Mouse (Mus musculus): Measurements from ENCODE around the gene Apobec1. TPM values are rescaled to one million over a fixed set of nuclear protein-coding genes. Genes with fewer than 3 reads are reported as not detected.
A peak's percentile ranks its signal among the peaks of the same experiment; 100 is the strongest.

The Apobec1 gene
- total and polyA plus RNA-seq, 3 experiments = 4.5 to 5.8 TPM; not detected in 1

DNA sequence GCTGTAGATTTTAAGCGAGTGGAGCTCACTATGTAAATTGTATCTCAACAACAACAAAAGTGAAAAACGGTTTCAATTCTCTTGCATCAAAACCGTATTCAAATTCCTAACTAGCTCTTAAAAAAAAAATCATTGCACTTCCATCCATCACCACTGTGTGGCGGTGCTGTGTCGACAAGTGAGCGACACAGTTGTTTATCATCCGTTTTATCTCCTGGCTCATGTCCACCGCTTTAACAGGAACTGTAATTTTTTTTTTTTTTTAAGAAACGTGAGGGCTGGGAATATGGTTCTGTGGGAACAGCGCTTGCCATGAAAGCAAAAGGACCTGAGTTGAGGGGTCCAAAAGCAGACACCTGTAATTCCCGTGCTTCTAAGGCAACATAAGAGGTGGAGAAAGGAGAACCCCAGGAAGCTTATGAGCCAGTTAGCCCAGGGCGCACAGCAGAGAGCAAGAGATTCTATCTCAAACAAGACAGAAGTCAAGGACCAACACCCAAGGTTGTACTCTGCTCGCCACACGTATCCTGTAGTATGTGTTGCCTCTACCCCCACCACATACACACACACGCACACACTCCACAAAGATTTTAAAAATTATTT lies 45.2 kb downstream of the Apobec1 start:
- no peaks in the 10 kb centered on the region for H3K9me3 ChIP-seq (replicated peaks; ENCODE audit: insufficient read depth, low read length)
- peak; percentile 93 for DNase-seq (ENCODE audit: low read depth, low spot score)
- H3K79me2 ChIP-seq (ENCODE audit: control insufficient read depth, insufficient read depth, low read length, poor library complexity) = no peaks in the 10 kb centered on the region
- TF ChIP-seq TBP (IDR thresholded peaks at IDR 0.05; ENCODE audit: low read depth, low read length) (no peak), MYC (IDR thresholded peaks at IDR 0.05; ENCODE audit: low read depth, low read length) (peak; percentile 44; the same call in 1 of the 2 replicates), CHD1 (IDR thresholded peaks at IDR 0.05; ENCODE audit: low read depth, low read length) (no peak), JUND (IDR thresholded peaks at IDR 0.05; ENCODE audit: low read depth, low read length) (no peak), SIN3A (IDR thresholded peaks at IDR 0.05; ENCODE audit: low read length) (peak; percentile 81), TAL1 (IDR thresholded peaks at IDR 0.05; ENCODE audit: low read length) (no peak), SMC3 (IDR thresholded peaks at IDR 0.05; ENCODE audit: low read depth, low read length) (peak; percentile 70), NELFE (IDR thresholded peaks at IDR 0.05; ENCODE audit: low read depth, low read length) (no peak), BHLHE40 (IDR thresholded peaks at IDR 0.05; ENCODE audit: borderline replicate concordance, low read depth, low read length) (peak; percentile 95), ZC3H11A (IDR thresholded peaks at IDR 0.05; ENCODE audit: low read depth, low read length) (peak; percentile 69), MAZ (IDR thresholded peaks at IDR 0.05; ENCODE audit: low read depth, low read length) (no peak), EP300 (IDR thresholded peaks at IDR 0.05; ENCODE audit: low read depth in 1 of 2, low read length in 2 of 2) (peak; percentile 50 to 52; a peak in 2 of 4 replicates), HCFC1 (IDR thresholded peaks at IDR 0.05; ENCODE audit: low read depth, low read length) (peak; percentile 60; the same call in 1 of the 2 replicates), ZKSCAN1 (IDR thresholded peaks at IDR 0.05; ENCODE audit: low read depth, low read length) (no peak; the same call in 1 of the 2 replicates), GATA1 (IDR thresholded peaks at IDR 0.05; ENCODE audit: low read depth, low read length) (peak; percentile 89), NRF1 (IDR thresholded peaks at IDR 0.05; ENCODE audit: insufficient read depth, low read depth, low read length, poor library complexity, severe bottlenecking) (no peak), ETS1 (IDR thresholded peaks at IDR 0.05; ENCODE audit: low read depth, low read length) (peak; percentile 67; the same call in 1 of the 2 replicates), RCOR1 (IDR thresholded peaks at IDR 0.05; ENCODE audit: low read depth, low read length) (peak; percentile 86), ZNF384 (IDR thresholded peaks at IDR 0.05; ENCODE audit: low read depth, low read length) (peak; percentile 99), POLR2A (IDR thresholded peaks at IDR 0.05; ENCODE audit: control insufficient read depth in 1 of 2, insufficient read depth in 1 of 2, low read depth in 1 of 2, low read length in 2 of 2, poor library complexity in 1 of 2) (no peak), MAFK (IDR thresholded peaks at IDR 0.05; ENCODE audit: borderline replicate concordance, low read depth, low read length) (no peak), CTCF (IDR thresholded peaks at IDR 0.05 in 2 of 3, conservative IDR thresholded peaks at IDR 0.05 in 1 of 3; ENCODE audit: control insufficient read depth in 1 of 3, insufficient read depth in 1 of 3, low read depth in 2 of 3, low read length in 3 of 3, poor library complexity in 1 of 3, severe bottlenecking in 1 of 3) (peak; percentile 65 to 91 (median 68)), RAD21 (IDR thresholded peaks at IDR 0.05; ENCODE audit: low read depth, low read length) (peak; percentile 67), ELF1 (IDR thresholded peaks at IDR 0.05; ENCODE audit: low read depth, low read length) (0 out of 2 replicates have a peak, but pooled peaks have one; percentile 27), MXI1 (IDR thresholded peaks at IDR 0.05; ENCODE audit: low read depth, low read length) (peak; percentile 69)
- H3K27me3 ChIP-seq (ENCODE audit: control insufficient read depth in 1 of 2, insufficient read depth in 2 of 2, low read length in 2 of 2) = peaks cover 4 to 5% of the 10 kb centered on the region in 2 experiments; a peak in 2 of 4 replicates
- H3K27ac ChIP-seq (ENCODE audit: control insufficient read depth, low read depth, low read length) = peak overlapping the region; percentile 31
- H3K9ac ChIP-seq (ENCODE audit: control insufficient read depth, low read depth, low read length, poor library complexity, severe bottlenecking) = peak overlapping the region; percentile 65
- peaks cover 0 to 10% of the 10 kb centered on the region in 2 experiments; a peak in 2 of 4 replicates for H3K36me3 ChIP-seq (ENCODE audit: control insufficient read depth in 1 of 2, insufficient read depth in 2 of 2, low read length in 2 of 2)
- H3K4me1 ChIP-seq (ENCODE audit: control insufficient read depth in 1 of 2, insufficient read depth in 2 of 2, low read length in 2 of 2) = peaks cover 4 to 9% of the 10 kb centered on the region in 2 experiments; a peak in 3 of 4 replicates
- peak overlapping the region; percentile 50 to 56 for H3K4me3 ChIP-seq (ENCODE audit: control insufficient read depth in 1 of 2, insufficient read depth in 1 of 2, low read depth in 2 of 2, low read length in 2 of 2)

All from MEL (cell line).